24 mouse cellular contexts compared by ENCODE assay signal in genomic region chr2:146917770-146918169, GRCm38 (mm10).
"Had no signal": no experiment of that assay in that cellular context is flagged by ENCODE, and none has a peak within 500 bp of the region (broad histone marks: within the 10 kb centered on the region; RNA-seq: fewer than 3 reads in every experiment).

No protein-coding gene starts in this region.

- ATAC-seq: intestine, embryonic 15.5 days; liver, embryonic 12.5 days; midbrain, embryonic 15.5 days had no signal

- H3K27ac ChIP-seq: intestine, embryonic 15.5 days; kidney, embryonic 15.5 days; left cerebral cortex, adult 2 months; limb, embryonic 10.5 days; limb, embryonic 13.5 days; liver, embryonic 12.5 days; liver, embryonic 15.5 days; lung, embryonic 15.5 days; midbrain, embryonic 12.5 days; midbrain, embryonic 15.5 days; neural tube, embryonic 13.5 days had no signal

- H3K4me3 ChIP-seq: intestine, embryonic 15.5 days; kidney, embryonic 15.5 days; left cerebral cortex, adult 2 months; limb, embryonic 10.5 days; limb, embryonic 13.5 days; liver, embryonic 12.5 days; liver, embryonic 15.5 days; lung, embryonic 15.5 days; midbrain, embryonic 12.5 days; midbrain, embryonic 15.5 days; myocyte; neural tube, embryonic 13.5 days had no signal

- DNase-seq: kidney, adult 11 months; kidney, adult 8-10 months; kidney, postnatal 10 days; kidney, postnatal 36 days; liver; lung, adult 18-20 months; lung, postnatal 10 days; lung, postnatal 4 days; retina, postnatal 1 day; right cerebral cortex, postnatal 25 days; thymus, adult 18-20 months; thymus, postnatal 36 days had no signal
